Mouse (Mus musculus) layer of hippocampus, postnatal 14 days (tissue): Measurements from ENCODE around the gene AU022252. TPM values are rescaled to one million over a fixed set of nuclear protein-coding genes. Genes with fewer than 3 reads are reported as not detected.
"Not testable (repeated sequence)": the region's sequence is repeated elsewhere in the genome, so short reads cannot be mapped to it uniquely, and the experiment has no call there.

Experiments
- DNase-seq, 2 experiments: peaks; one replicate each; pipeline ENCODE4 v3.0.0; 2021 to 2022; ENCODE audit warnings: low spot score in 2 of 2, mixed read lengths in 1 of 2
- long read RNA-seq, 2 experiments: library from polyadenylated mRNA; stranded (forward); transcript quantifications; one replicate each; pipeline ENCODE4 v2.0.0; 2021
- total RNA-seq, 2 experiments: library from RNA; stranded (reverse); gene quantifications; 2 replicates each; pipeline ENCODE4 v1.2.3; 2021

Gene AU022252
- 10 to 100 TPM; 32.4 to 33.2 TPM for total RNA-seq
- long read RNA-seq, experiment 1, full-length matches to known transcripts, result 10 of 14 reads
- long read RNA-seq, experiment 1, partial matches to known transcripts, result 0 of 14 reads
- long read RNA-seq, experiment 1, other reads (novel, unspliced or antisense), result 4 of 14 reads
- long read RNA-seq, experiment 2, full-length matches to known transcripts, result 17 of 26 reads
- long read RNA-seq, experiment 2, partial matches to known transcripts, result 2 of 26 reads
- long read RNA-seq, experiment 2, other reads (novel, unspliced or antisense), result 7 of 26 reads

- DNase-seq, result peak; percentile 98 to 99
Measured at GRCm38 (mm10) chr4:119232410-119233255, at the start of gene AU022252, which contains the start of gene P3h1. Gene AU022252 (minus strand): TSS chr4:119232712. Gene P3h1 (plus strand): TSS chr4:119232915.

DNA sequence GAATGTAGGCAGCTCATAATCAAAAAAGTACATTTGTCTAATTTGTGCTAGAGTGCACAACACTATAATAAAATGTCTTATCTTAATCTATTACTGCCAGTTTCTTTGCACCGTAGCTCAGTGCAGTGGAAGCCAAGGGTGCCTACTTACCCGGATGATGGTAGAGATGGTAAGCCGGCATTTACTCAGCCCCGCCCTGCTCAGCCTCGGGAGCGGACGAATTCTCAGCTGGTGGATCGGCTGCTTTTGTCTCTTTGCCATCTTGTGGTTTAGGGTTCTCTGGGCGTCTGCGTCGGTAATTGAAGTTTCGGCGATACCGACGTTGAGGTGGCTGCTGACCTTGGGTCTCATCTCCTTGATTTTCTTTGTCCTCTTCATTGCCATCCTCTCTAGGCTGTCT is 46.3 kb upstream of the AU022252 start:
- not testable (repeated sequence) for DNase-seq

DNA sequence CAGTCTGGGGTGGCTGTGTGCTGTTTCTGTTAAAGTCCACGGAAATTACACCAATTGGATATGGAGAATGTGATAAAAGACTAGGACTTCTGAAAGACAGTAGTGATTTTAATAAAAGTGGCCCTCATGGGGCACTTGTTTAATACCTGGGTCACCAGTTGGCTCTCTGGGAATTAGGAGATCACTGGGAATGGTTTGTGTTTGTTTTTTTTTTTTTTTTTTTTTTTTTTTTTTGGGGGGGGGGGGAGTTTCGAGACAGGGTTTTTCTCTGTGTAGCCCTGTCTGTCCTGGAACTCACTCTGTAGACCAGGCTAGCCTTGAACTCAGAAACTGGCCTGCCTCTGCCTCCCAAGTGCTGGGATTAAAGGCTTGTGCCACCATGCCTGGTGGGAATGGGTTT is 43.2 kb upstream of the AU022252 start:
- no peak for DNase-seq

DNA sequence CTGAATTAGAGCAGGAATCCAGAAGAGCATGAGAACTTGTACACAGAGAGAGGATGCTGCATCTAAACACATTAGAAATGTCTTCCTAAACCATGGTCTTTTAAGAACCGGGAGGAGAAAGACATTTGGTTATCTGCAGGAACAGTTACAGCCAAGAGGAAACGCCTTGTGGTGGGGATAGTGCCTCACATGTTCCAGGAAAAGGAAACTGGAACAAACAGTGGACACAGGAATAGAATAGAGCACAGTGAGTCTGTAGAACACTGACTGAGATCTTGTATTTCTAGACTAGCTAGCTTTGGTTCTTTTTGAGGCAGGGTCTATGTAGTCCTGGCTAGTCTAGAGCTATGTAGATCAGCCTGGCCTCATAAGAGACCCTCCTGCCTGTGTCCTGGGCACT is 42.7 kb upstream of the AU022252 start:
- DNase-seq, result no peak

DNA sequence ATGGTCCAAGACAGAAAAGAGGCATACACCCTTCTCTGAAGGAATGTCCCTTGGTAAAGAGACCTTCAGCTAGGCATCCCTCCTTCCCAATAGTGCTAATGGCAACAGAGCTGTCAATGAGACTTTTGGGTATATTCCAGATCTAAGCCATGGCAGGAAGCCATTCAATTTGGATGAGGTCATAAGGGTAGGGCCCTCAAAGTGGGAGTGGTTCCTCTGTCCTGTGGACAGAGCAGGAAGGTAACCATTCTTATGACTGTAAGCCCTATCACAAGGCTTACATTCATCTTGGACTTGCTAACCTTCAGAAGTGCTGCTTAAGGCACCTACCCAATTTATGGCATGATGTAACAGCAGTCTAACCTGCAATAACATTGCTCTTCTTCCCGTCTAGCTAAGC is 42.1 kb upstream of the AU022252 start:
- no peak for DNase-seq

- no peak for DNase-seq
Measured at GRCm38 (mm10) chr4:119266606-119267005, 34.1 kb upstream of the AU022252 start.

DNA sequence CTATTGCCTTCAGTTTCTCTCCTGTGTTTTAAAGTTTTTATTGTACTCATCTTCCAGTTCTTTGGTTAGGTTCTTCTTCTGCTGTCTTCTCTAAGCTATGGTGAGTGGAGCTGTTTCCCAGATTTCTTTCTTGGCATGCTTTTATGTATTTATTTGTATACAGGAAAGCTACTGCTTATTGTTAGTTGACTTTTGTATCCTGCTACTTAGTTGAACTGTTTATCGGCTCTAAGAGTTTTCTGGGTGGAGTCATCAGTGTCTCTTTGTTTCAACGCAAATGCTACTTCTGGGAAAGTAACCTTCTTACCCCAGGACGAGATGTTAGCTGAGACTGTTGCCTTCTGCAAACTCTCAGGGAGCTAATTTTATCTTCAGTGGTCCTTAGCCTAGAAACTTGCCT is 30.9 kb upstream of the AU022252 start:
- no peak for DNase-seq

- no peak for DNase-seq
Measured at GRCm38 (mm10) chr4:119262483-119262882, 30.0 kb upstream of the AU022252 start.

GRCm38 (mm10) chr4:119261087-119261713 is 28.7 kb upstream of the AU022252 start:
- no peak for DNase-seq

DNA sequence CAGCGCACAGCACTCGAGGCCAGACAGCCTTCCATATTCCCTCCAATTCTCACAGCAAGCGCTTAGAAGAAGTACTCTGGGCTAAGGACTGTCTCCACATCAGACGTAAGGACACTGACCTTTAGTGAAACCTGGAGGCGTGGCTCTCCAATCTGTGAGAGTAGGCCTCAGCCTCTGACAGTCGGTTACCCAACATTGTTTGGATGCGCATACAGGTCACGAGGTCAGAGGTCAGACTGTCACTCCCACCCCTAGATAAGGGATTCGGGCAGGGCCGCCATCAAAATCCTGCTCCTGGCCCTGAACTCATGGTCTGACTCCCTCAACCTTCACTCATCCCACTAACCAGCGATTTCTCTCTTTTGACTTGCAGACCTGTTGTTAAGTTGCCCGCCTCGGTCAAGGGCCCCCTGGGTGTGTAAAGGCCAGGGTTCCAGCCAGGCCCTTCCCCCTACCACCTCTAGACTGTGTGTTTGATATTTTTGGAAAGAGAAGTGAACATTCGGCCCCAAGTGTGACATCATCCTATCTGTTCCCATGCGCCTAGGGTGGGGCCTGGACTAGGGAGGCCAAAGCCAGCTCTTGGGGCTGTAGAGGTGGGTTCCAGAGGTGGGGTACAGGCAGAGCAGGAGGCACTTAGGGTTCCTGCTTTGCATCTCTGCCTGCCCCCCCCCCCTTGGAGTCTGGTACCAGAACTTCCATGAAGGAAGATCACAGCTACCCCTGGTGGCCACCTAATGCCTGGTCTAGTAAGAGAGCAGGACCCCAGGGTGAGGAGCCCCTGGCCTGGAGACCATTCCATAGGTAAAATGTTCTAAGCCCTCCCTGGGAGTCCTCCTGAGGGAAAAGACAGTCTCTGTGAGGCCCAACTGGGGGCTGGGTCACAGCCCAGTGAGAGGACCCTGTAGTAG is 27.1 kb upstream of the AU022252 start:
- DNase-seq, result no peak

- no peak for DNase-seq
Measured at GRCm38 (mm10) chr4:119257083-119257482, 24.6 kb upstream of the AU022252 start.

GRCm38 (mm10) chr4:119255351-119255750 is 22.8 kb upstream of the AU022252 start, which contains the start of gene Cldn19:
Gene Cldn19 (plus strand): TSS chr4:119255414.
- no peak for DNase-seq

GRCm38 (mm10) chr4:119254012-119254618 is 21.6 kb upstream of the AU022252 start:
- DNase-seq, result peak; percentile 17 to 22

DNA sequence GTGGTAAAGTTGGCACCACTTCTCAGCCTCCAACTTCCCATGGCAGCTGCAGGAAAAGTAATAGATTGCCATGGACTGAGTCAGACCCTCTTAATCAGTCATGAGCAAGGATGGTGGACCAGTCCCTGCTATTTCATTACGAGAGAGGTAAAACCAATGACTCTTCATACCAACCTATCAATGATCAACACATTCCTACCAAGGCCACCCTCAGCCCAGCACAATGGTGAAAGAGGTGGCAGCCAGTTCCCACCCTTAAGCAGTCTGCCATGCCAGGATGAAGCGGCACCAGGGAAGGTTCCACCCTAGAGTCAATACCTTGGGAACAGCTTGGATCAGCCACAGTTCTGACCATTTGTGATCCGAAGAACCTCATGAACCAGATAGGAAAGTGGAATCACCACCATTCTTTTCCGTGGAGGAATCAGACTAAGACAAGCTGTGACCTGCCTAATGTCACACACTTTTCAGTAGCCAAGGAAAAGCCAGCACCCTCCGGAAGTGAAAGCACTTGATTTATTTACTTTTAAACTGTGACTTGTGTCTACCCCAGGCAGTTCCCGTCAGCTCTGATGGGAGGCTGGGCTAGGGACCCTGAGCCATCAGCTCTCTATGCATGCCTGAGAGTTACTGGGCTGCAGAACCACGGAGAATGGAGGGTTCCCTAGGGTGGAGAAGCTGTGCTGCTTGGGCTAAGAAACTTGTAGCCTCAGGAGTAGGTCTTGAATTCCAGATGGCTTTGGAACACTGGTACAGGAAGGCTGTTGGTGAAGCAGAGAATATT is 19.7 kb upstream of the AU022252 start:
- no peak for DNase-seq

DNA sequence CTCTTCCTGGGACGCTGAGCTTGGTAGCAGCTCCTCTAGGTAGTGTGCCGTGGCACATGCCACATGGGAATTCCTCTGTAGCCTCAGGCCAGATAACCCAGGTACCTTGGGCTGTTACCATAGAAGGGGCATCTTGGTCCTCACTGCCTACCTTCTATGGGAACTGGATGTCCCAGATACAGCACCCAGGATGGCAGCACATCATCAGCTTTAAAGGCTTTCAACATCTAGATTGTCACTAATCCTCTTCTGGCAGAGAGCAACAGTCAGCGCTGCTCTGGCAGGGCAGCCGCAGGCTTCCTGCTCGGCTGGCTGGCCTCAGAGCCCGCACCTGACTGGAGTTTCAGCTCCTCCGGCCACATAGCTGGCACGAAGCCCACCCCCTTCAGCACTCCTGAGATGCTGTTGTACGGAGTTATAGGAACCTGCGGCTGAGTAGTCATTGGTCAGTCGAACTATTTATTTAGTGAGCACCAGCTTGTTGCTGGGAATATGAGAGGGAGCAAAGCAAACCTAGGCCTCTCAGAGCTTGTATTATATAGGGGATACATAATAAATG is 16.0 kb upstream of the AU022252 start:
- no peak for DNase-seq

GRCm38 (mm10) chr4:119247462-119248235 is 15.1 kb upstream of the AU022252 start:
- peak; percentile 57 to 73 for DNase-seq

DNA sequence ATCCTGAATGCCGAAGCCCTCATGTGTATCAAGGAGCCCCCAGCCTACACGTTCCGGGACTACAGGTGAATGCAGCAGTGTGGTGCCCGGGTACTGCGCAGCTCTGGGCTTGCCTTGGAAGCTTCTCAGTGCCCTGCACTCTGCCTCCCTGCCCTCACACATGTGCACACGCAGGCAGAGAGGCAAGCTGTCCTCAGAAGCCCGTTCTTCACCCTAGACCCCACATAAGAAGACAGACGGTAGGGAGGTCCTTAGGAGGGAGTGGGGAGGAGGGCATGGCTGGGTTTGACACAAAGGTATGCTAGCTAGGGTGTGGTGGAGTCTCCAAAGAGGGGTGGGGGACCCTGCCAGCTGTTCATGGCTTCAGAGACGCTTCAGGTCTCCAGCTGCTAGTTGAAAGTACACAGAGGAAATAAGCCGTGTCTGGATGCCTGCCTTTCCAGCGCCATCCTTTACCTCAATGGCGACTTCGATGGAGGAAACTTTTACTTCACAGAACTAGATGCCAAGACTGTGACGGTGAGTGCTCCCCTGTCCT is 14.2 kb upstream of the AU022252 start:
- DNase-seq, result no peak

- no peak for DNase-seq
Measured at GRCm38 (mm10) chr4:119245961-119246360, 13.4 kb upstream of the AU022252 start.
